Mouse (Mus musculus): Measurements from ENCODE around the gene Mageb18. TPM values are rescaled to one million over a fixed set of nuclear protein-coding genes. Genes with fewer than 3 reads are reported as not detected.

The Mageb18 gene
- total and polyA plus RNA-seq, 3 experiments: not detected

- Histone ChIP-seq H3K9ac (ENCODE audit: control insufficient read depth, low read depth, low read length, poor library complexity, severe bottlenecking) (no peak overlapping the region), H3K79me2 (ENCODE audit: control insufficient read depth, insufficient read depth, low read length, poor library complexity) (no peaks in the 10 kb centered on the region), H3K36me3 (ENCODE audit: control insufficient read depth in 1 of 2, insufficient read depth in 2 of 2, low read length in 2 of 2) (no peaks in the 10 kb centered on the region), H3K4me3 (ENCODE audit: control insufficient read depth in 1 of 2, insufficient read depth in 1 of 2, low read depth in 2 of 2, low read length in 2 of 2) (no peak overlapping the region), H3K27ac (ENCODE audit: control insufficient read depth, low read depth, low read length) (no peak overlapping the region), H3K27me3 (ENCODE audit: control insufficient read depth in 1 of 2, insufficient read depth in 2 of 2, low read length in 2 of 2) (no peaks in the 10 kb centered on the region), H3K9me3 (replicated peaks; ENCODE audit: insufficient read depth, low read length) (no peaks in the 10 kb centered on the region), H3K4me1 (ENCODE audit: control insufficient read depth in 1 of 2, insufficient read depth in 2 of 2, low read length in 2 of 2) (no peaks in the 10 kb centered on the region)
- DNase-seq (ENCODE audit: low read depth, low spot score): no peak
- TF ChIP-seq MAFK (IDR thresholded peaks at IDR 0.05; ENCODE audit: borderline replicate concordance, low read depth, low read length) (no peak), UBTF (IDR thresholded peaks at IDR 0.05; ENCODE audit: borderline replicate concordance, insufficient read depth, low read depth, low read length) (no peak), GABPA (IDR thresholded peaks at IDR 0.05; ENCODE audit: low read depth, low read length) (no peak), ZKSCAN1 (IDR thresholded peaks at IDR 0.05; ENCODE audit: low read depth, low read length) (no peak), ZNF384 (IDR thresholded peaks at IDR 0.05; ENCODE audit: low read depth, low read length) (no peak), CHD2 (IDR thresholded peaks at IDR 0.05; ENCODE audit: low read length) (no peak), MAZ (IDR thresholded peaks at IDR 0.05; ENCODE audit: low read depth, low read length) (no peak), TAL1 (IDR thresholded peaks at IDR 0.05; ENCODE audit: low read length) (no peak), MYC (IDR thresholded peaks at IDR 0.05; ENCODE audit: low read depth, low read length) (no peak), E2F4 (IDR thresholded peaks at IDR 0.05; ENCODE audit: borderline replicate concordance, low read depth, low read length) (no peak), GATA1 (IDR thresholded peaks at IDR 0.05; ENCODE audit: low read depth, low read length) (no peak), POLR2AphosphoS2 (IDR thresholded peaks at IDR 0.05; ENCODE audit: low read length) (no peak), ZC3H11A (IDR thresholded peaks at IDR 0.05; ENCODE audit: low read depth, low read length) (no peak), MAX (IDR thresholded peaks at IDR 0.05; ENCODE audit: low read length) (no peak), EP300 (IDR thresholded peaks at IDR 0.05; ENCODE audit: low read depth in 1 of 2, low read length in 2 of 2) (no peak), SMC3 (IDR thresholded peaks at IDR 0.05; ENCODE audit: low read depth, low read length) (no peak), RAD21 (IDR thresholded peaks at IDR 0.05; ENCODE audit: low read depth, low read length) (no peak)
These were observed 265.9 kb downstream of the Mageb18 start for GRCm38 (mm10) chrX:92333459-92333858.

DNA sequence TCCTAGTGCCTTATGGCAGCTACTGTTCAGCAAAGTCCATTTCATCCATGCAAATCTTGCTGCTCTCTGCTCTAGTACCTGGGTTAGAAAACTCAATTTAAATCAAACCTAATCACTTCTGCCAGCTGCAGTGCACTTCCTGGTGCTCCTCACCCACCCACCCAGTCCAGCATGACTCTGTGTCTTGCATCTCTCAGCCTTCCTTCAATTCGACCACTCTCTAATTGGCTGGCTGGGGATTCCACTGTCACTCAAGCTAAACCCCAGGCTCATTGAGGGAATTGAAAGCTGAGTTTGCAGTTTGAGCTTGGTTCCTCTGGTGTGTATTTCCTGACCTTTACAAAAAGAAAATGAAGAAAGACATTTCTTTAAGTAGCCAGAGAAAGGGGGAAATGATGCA is 275.8 kb downstream of the Mageb18 start:
- H3K9me3 ChIP-seq (replicated peaks; ENCODE audit: insufficient read depth, low read length): no peaks in the 10 kb centered on the region
- no peak for DNase-seq (ENCODE audit: low read depth, low spot score)
- H3K79me2 ChIP-seq (ENCODE audit: control insufficient read depth, insufficient read depth, low read length, poor library complexity): no peaks in the 10 kb centered on the region
- H3K27ac ChIP-seq (ENCODE audit: control insufficient read depth, low read depth, low read length): no peak overlapping the region
- TF ChIP-seq TBP (IDR thresholded peaks at IDR 0.05; ENCODE audit: low read depth, low read length) (no peak), GABPA (IDR thresholded peaks at IDR 0.05; ENCODE audit: low read depth, low read length) (no peak), USF2 (IDR thresholded peaks at IDR 0.05; ENCODE audit: borderline replicate concordance in 1 of 2, insufficient read depth in 1 of 2, low read depth in 1 of 2, low read length in 2 of 2) (no peak), ZKSCAN1 (IDR thresholded peaks at IDR 0.05; ENCODE audit: low read depth, low read length) (no peak), KAT2A (conservative IDR thresholded peaks at IDR 0.05; ENCODE audit: low read depth, low read length) (no peak), ETS1 (IDR thresholded peaks at IDR 0.05; ENCODE audit: low read depth, low read length) (no peak), MYC (IDR thresholded peaks at IDR 0.05; ENCODE audit: low read depth, low read length) (no peak), ELF1 (IDR thresholded peaks at IDR 0.05; ENCODE audit: low read depth, low read length) (no peak), MAZ (IDR thresholded peaks at IDR 0.05; ENCODE audit: low read depth, low read length) (no peak), NRF1 (IDR thresholded peaks at IDR 0.05; ENCODE audit: insufficient read depth, low read depth, low read length, poor library complexity, severe bottlenecking) (no peak), RAD21 (IDR thresholded peaks at IDR 0.05; ENCODE audit: low read depth, low read length) (no peak), POLR2AphosphoS5 (IDR thresholded peaks at IDR 0.05; ENCODE audit: borderline replicate concordance, low read depth, low read length) (no peak), MYB (IDR thresholded peaks at IDR 0.05; ENCODE audit: low read depth, low read length) (no peak), EP300 (IDR thresholded peaks at IDR 0.05; ENCODE audit: low read depth in 1 of 2, low read length in 2 of 2) (no peak), SMC3 (IDR thresholded peaks at IDR 0.05; ENCODE audit: low read depth, low read length) (no peak), E2F4 (IDR thresholded peaks at IDR 0.05; ENCODE audit: borderline replicate concordance, low read depth, low read length) (no peak), RCOR1 (IDR thresholded peaks at IDR 0.05; ENCODE audit: low read depth, low read length) (no peak)
- H3K4me1 ChIP-seq (ENCODE audit: control insufficient read depth in 1 of 2, insufficient read depth in 2 of 2, low read length in 2 of 2): no peaks in the 10 kb centered on the region
- no peak overlapping the region for H3K9ac ChIP-seq (ENCODE audit: control insufficient read depth, low read depth, low read length, poor library complexity, severe bottlenecking)
- H3K27me3 ChIP-seq (ENCODE audit: control insufficient read depth in 1 of 2, insufficient read depth in 2 of 2, low read length in 2 of 2): no peaks in the 10 kb centered on the region
- no peak overlapping the region for H3K4me3 ChIP-seq (ENCODE audit: control insufficient read depth in 1 of 2, insufficient read depth in 1 of 2, low read depth in 2 of 2, low read length in 2 of 2)
- no peaks in the 10 kb centered on the region for H3K36me3 ChIP-seq (ENCODE audit: control insufficient read depth in 1 of 2, insufficient read depth in 2 of 2, low read length in 2 of 2)
